Mouse (Mus musculus) liver, adult 2 months (tissue): ENCODE data around the gene Pheta1.

ENCODE experiments used
- CTCF ChIP-seq: fragments of 200-500 bp; IDR thresholded peaks from 2 replicates; pipeline ENCODE4 v1.5.1; 2011; ENCODE audit warnings: low read depth, low read length, control low read depth
- POLR2A ChIP-seq: fragments of 200-500 bp; IDR thresholded peaks from 2 replicates; pipeline ENCODE4 v1.6.1; 2011; ENCODE audit warnings: low read length, control low read depth; ENCODE audit not compliant: insufficient read depth; ENCODE audit errors: extremely low read depth

GRCm38 (mm10) chr5:121889819-121890362, 41.1 kb downstream of the Pheta1 start:
- TF ChIP-seq CTCF (no peak), POLR2A (no peak)
